Mouse (Mus musculus): ENCODE data around the gene Cldn34c2.
"Not testable (repeated sequence)": the region's sequence is repeated elsewhere in the genome, so short reads cannot be mapped to it uniquely, and the experiment has no call there.

Gene Cldn34c2

GRCm38 (mm10) chrX:123581400-123581799 is at the start of gene Cldn34c2:
Cldn34c2 (plus strand) TSS chrX:123581700.
- DNase-seq, result not testable (repeated sequence)

GRCm38 (mm10) chrX:123551378-123551777 is 30.1 kb upstream of the Cldn34c2 start:
- DNase-seq, result not testable (repeated sequence)

- DNase-seq, result peak; percentile 3
These were observed 30.8 kb downstream of the Cldn34c2 start for GRCm38 (mm10) chrX:123612158-123612828.

Measured in thymus, postnatal 14 days (tissue).